Mouse (Mus musculus) liver, adult 2 months (tissue): ENCODE results near the gene Gm11172. TPM values are rescaled to one million over a fixed set of nuclear protein-coding genes. Genes with fewer than 3 reads are reported as not detected.

Source experiments
- DNase-seq: peaks from one replicate; pipeline ENCODE4 v3.0.0-alpha.2; 2011; ENCODE audit warnings: low read depth, low spot score; ENCODE audit errors: extremely low read depth
- H3K27ac ChIP-seq: fragments of 200-500 bp; replicated peaks from 2 replicates; pipeline ENCODE4 v1.5.1; 2012; ENCODE audit warnings: low read depth, mild to moderate bottlenecking, control low read depth, inconsistent platforms, low read length; ENCODE audit not compliant: insufficient read depth
- H3K27me3 ChIP-seq: fragments of 200-500 bp; 2 replicates; pipeline ENCODE4 v1.6.1; 2012; ENCODE audit warnings: mild to moderate bottlenecking, moderate library complexity, low read length, inconsistent platforms; ENCODE audit not compliant: control insufficient read depth, insufficient read depth
- H3K36me3 ChIP-seq: fragments of 200-500 bp; 2 replicates; pipeline ENCODE4 v1.6.1; 2012; ENCODE audit warnings: low read length, inconsistent platforms; ENCODE audit not compliant: control insufficient read depth, insufficient read depth
- H3K4me1 ChIP-seq: fragments of 200-500 bp; 2 replicates; pipeline ENCODE4 v1.6.1; 2011; ENCODE audit warnings: low read length; ENCODE audit not compliant: control insufficient read depth, insufficient read depth
- H3K4me3 ChIP-seq: fragments of 200-500 bp; 2 replicates; pipeline ENCODE4 v1.5.1; 2011; ENCODE audit warnings: low read depth, mild to moderate bottlenecking, control low read depth, low read length, moderate library complexity; ENCODE audit not compliant: insufficient read depth
- H3K79me2 ChIP-seq: fragments of 200-500 bp; 2 replicates; pipeline ENCODE4 v1.6.1; 2012; ENCODE audit warnings: inconsistent platforms, mild to moderate bottlenecking, low read length, moderate library complexity; ENCODE audit not compliant: control insufficient read depth, insufficient read depth
- H3K9ac ChIP-seq: fragments of 200-500 bp; 2 replicates; pipeline ENCODE4 v1.6.1; 2012; ENCODE audit warnings: low read depth, mild to moderate bottlenecking, control low read depth, inconsistent platforms, low read length
- CTCF ChIP-seq: fragments of 200-500 bp; IDR thresholded peaks from 2 replicates; pipeline ENCODE4 v1.5.1; 2011; ENCODE audit warnings: low read depth, low read length, control low read depth
- POLR2A ChIP-seq: fragments of 200-500 bp; IDR thresholded peaks from 2 replicates; pipeline ENCODE4 v1.6.1; 2011; ENCODE audit warnings: low read length, control low read depth; ENCODE audit not compliant: insufficient read depth; ENCODE audit errors: extremely low read depth
- WGBS: fragments of 180-500 bp; shearing (Covaris S2); methylation state at CpG from one replicate; pipeline ENCODE4 v1.1.7; 2018; 5-methylcytosine and 5-hydroxymethylcytosine counted together
- polyA plus RNA-seq: library from polyadenylated mRNA; depleted of rRNA; stranded (reverse); fragments of >200 nt; gene quantifications from 2 replicates; pipeline ENCODE4 v1.2.3, GENCODE M21; 2012
- total RNA-seq: library from RNA; depleted of rRNA; stranded (reverse); fragments of >200 nt; gene quantifications from 2 replicates; pipeline ENCODE4 v1.2.3, GENCODE M21; 2014

Gene Gm11172
- total and polyA plus RNA-seq, 2 experiments, result not detected

DNA sequence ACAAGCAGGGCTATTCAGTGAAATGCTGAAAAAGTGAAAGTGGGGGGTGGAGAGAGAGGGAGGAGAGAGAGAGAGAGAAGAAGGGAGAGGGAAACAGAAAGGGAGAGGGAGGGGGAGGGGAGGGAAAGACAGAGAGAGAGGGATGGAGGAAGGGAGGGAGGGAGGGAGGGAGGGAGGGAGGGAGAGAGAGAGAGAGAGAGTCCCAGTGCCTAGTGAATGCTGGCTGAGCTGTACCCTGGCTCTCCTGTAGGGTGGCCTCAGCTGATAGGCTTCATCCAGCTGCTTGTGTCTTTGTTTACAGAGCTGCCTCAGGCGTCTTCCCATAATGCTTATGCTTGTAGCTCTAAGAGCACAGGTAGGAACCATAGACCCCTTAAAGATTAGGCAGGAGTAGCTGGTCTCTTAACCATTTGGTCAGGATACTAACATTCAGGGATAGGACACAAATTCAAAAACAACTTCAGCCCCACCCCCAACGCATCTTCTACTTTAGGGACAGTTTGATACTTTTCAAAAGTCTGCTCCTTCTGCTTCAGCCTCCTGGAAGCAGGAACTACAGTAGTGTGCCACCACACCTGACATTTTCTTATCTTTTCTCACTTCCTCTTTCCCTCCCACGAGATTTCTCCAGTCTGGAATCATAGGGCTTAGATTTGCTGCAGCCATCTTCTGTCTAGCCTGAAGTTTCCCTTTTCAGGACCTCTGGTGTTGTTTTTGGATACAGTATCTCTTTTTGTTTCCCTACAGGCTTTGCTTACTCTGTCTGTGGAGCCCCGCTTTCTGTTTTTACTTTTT is 42.0 kb upstream of the Gm11172 start:
- TF ChIP-seq CTCF (no peak), POLR2A (no peak)
- Histone ChIP-seq H3K4me3 (no peak overlapping the region), H3K4me1 (no peaks in the 10 kb centered on the region), H3K79me2 (no peaks in the 10 kb centered on the region), H3K36me3 (no peaks in the 10 kb centered on the region), H3K27ac (no peak overlapping the region), H3K9ac (no peak overlapping the region), H3K27me3 (no peaks in the 10 kb centered on the region)
- no peak for DNase-seq
- WGBS, result 72% methylated on average over 4 of the region's 4 CpGs

DNA sequence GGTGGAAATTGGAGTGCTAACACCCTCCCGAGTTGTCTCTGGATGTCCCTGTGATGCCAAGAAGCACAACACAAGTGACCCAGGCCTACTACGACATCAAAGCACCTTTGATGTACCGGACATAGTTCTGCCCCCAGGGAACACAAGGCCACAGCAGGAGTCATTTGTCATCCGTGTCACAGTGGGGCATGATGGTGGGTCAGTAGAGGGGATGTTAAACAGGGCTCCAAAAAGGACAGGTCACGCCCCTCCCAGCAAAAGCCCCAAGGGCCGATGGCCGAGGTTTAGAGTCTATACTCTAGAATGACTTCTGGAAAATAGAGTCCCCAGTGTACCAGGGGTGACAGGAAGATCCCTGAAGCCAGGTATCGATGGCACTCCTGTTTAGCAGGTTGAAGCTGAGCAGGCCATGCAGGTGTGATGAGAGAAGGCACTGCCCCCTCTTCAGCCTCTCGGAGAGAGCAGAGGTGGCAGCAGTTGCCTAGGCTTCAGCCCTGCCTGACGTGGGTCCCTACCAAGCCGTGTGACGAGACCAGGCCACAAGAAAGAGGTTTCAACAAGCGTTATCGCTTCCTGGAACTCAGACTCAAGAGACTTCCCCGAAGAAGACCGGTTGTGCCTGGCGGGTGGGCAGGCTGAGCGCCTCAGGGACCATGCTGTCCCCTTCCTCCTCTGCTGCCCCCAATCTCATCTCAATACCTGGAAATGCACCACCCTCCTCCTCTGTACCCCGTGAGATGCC is 40.8 kb upstream of the Gm11172 start:
- 92% methylated on average over 19 of the region's 19 CpGs for WGBS
- no peak overlapping the region for H3K27ac ChIP-seq

DNA sequence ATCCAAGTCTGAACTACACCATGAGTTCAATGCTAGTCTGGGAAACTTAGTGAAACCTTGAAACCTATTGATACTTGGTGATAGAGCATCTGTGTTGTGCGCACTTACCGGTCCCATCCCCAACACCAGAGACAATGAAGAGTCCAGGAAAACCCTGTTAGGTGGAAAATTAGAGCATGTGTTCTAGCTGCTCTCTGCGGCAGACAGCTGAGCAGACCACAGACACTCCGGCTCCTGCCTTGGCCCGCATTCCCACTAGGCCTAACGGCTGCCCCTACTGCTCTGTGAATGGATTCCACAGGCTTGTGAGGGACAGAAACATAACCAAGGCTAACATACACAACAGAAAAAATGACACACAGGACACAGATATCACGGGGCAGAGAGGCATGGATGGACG is 39.2 kb upstream of the Gm11172 start:
- Histone ChIP-seq H3K27ac (no peak overlapping the region), H3K27me3 (no peaks in the 10 kb centered on the region), H3K4me1 (no peaks in the 10 kb centered on the region), H3K4me3 (no peak overlapping the region), H3K9ac (no peak overlapping the region), H3K36me3 (no peaks in the 10 kb centered on the region), H3K79me2 (no peaks in the 10 kb centered on the region)
- TF ChIP-seq CTCF (no peak), POLR2A (no peak)
- DNase-seq, result no peak
- WGBS, result 96% methylated on average over 8 of the region's 8 CpGs

More for the DNA sequence above, 40.8 kb upstream of the Gm11172 start:
- Histone ChIP-seq H3K79me2 (no peaks in the 10 kb centered on the region), H3K4me3 (no peak overlapping the region), H3K9ac (no peak overlapping the region), H3K27me3 (no peaks in the 10 kb centered on the region), H3K4me1 (no peaks in the 10 kb centered on the region), H3K36me3 (no peaks in the 10 kb centered on the region)
- no peak for DNase-seq
- TF ChIP-seq POLR2A, result no peak
- no peak for TF ChIP-seq CTCF

DNA sequence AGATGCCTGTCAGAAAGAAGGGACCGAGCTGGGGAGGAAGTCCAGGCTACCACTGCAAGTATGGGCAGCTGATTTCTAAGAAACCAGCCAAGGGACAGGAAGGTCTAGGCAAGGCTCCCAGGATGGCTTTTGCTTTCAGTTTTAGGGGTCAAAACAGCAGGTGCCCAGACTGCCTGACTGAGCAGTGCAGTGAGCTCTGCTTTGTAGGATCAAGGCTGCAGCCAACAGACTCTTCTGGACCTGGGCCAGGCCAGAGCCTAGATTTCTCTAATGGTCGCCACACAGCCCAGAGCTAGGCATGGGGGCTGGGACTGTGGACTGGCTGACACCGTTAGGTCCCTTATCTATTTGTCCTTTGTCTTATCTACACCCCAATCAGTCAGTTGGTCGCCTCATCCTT is 38.0 kb upstream of the Gm11172 start:
- Histone ChIP-seq H3K79me2 (no peaks in the 10 kb centered on the region), H3K4me3 (no peak overlapping the region), H3K27ac (no peak overlapping the region), H3K27me3 (no peaks in the 10 kb centered on the region), H3K9ac (no peak overlapping the region), H3K36me3 (no peaks in the 10 kb centered on the region), H3K4me1 (no peaks in the 10 kb centered on the region)
- TF ChIP-seq POLR2A, result no peak
- no peak for TF ChIP-seq CTCF
- WGBS, result 55% methylated on average over 4 of the region's 4 CpGs
- DNase-seq, result no peak

DNA sequence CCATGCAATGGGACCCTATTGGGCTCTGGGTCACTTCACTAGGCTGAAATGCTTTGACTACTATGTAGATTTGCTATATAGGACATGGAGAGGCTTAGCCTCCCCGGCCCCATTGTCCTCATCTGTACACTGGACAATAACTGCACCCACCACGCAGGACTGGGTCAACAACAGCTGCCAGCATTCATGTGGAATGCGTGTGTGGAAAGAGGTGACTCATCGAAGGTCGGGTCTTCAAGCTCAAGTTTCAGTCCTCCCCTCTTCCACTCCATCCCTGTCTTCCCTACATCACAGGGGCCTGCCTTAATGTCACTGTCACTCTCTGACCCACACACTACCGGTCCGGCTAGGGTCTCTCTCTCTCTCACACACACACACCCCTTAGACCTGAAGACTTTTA is 36.4 kb upstream of the Gm11172 start:
- Histone ChIP-seq H3K4me3 (no peak overlapping the region), H3K4me1 (no peaks in the 10 kb centered on the region), H3K9ac (no peak overlapping the region), H3K27me3 (no peaks in the 10 kb centered on the region), H3K79me2 (no peaks in the 10 kb centered on the region), H3K36me3 (no peaks in the 10 kb centered on the region), H3K27ac (no peak overlapping the region)
- no peak for TF ChIP-seq CTCF
- TF ChIP-seq POLR2A, result no peak
- no peak for DNase-seq
- 70% methylated on average over 7 of the region's 7 CpGs for WGBS

DNA sequence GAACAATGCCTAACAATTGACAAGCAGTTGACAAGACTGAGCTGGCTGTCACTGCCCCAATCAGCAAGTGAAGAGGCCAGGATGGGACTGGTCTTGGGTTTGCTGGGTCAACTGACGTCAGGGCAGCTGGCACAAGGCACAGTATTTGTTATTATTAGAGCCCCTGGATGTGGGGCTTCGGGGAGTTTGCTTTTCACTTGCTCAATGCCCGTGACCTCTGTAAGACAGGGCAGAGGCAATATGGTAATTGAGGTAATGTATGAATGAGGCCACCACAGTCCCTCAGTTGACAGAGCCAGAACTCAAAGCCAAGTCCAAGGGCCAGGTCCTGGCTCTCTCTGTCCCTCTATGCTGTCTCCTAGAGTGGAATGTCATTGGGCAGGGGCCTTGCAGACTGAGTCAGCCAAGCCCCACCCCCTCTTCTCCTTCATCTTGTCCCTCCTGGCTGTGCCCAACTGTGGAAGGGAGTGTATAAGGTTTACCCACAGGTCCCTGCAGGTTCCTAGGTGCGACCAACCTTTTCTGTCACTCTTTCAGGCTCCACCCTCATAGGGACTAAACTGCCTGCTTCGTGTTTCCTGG is 35.0 kb upstream of the Gm11172 start:
- WGBS, result 41% methylated on average over 5 of the region's 5 CpGs
- no peaks in the 10 kb centered on the region for H3K36me3 ChIP-seq
- no peaks in the 10 kb centered on the region for H3K4me1 ChIP-seq
- H3K27ac ChIP-seq, result no peak overlapping the region
- no peaks in the 10 kb centered on the region for H3K27me3 ChIP-seq
- DNase-seq, result peak; percentile 9
- TF ChIP-seq CTCF (no peak), POLR2A (no peak)
- no peak overlapping the region for H3K9ac ChIP-seq
- H3K4me3 ChIP-seq, result no peak overlapping the region
- no peaks in the 10 kb centered on the region for H3K79me2 ChIP-seq
